Mouse (Mus musculus): ENCODE results near the gene Ctc1. TPM values are rescaled to one million over a fixed set of nuclear protein-coding genes. Genes with fewer than 3 reads are reported as not detected.

Ctc1 gene
- 18.1 and 20.4 TPM in 2 replicates for polyA plus RNA-seq (2012; rRNA removed)

DNA sequence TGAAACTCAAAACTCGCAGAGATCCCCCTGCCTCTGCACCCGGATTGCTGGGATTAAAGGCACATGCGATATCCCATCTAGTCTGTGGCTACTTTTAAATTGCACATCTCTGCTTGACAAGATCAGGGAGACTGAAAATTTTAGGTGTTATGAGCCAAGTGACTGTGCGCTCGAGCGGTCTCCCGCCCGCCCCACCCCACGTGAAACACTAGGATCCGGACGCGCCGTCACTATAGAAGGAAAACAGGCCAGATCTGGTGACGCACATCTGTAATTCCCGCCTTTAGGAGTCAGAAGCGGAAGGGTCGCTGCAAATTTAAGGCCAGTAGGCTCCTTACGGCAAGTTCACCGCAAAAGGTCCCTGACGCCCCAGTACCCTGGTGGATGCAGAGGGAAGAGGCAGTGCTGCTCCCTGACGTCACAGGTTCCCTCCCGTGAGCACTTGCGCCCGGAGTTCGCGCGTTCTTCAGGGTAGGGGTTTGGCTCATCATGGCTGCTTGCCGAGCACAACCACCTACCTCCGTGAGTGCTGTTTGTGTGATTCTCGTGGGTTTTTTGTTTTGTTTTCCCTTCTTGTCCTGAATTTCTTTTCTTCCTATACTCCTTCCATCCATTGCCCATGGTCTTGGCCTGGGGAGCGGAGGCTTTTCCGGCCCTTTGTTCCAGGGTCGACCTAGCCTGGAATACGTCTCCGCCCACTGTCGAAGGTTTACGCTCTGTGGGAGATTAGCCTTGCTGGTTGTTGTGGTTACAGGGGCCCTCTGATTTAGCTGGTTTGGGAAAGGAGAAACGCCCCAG is at the start of gene Ctc1:
Gene Ctc1, plus strand, starts transcription at position 268 of the 798 bp plus-strand sequence.

GRCm38 (mm10) chr11:68967337-68968282 is 48.1 kb upstream of the Ctc1 start, which contains the start of gene Slc25a35:
Gene Slc25a35 (plus strand): TSS chr11:68968131.

GRCm38 (mm10) chr11:68975085-68975484 is 40.6 kb upstream of the Ctc1 start, which contains the start of gene Rangrf:
Gene Rangrf (minus strand): TSS chr11:68975185.

GRCm38 (mm10) chr11:69008182-69009121 is 7.3 kb upstream of the Ctc1 start, which contains the start of gene Pfas:
Gene Pfas (minus strand): TSS chr11:69008460.

DNA sequence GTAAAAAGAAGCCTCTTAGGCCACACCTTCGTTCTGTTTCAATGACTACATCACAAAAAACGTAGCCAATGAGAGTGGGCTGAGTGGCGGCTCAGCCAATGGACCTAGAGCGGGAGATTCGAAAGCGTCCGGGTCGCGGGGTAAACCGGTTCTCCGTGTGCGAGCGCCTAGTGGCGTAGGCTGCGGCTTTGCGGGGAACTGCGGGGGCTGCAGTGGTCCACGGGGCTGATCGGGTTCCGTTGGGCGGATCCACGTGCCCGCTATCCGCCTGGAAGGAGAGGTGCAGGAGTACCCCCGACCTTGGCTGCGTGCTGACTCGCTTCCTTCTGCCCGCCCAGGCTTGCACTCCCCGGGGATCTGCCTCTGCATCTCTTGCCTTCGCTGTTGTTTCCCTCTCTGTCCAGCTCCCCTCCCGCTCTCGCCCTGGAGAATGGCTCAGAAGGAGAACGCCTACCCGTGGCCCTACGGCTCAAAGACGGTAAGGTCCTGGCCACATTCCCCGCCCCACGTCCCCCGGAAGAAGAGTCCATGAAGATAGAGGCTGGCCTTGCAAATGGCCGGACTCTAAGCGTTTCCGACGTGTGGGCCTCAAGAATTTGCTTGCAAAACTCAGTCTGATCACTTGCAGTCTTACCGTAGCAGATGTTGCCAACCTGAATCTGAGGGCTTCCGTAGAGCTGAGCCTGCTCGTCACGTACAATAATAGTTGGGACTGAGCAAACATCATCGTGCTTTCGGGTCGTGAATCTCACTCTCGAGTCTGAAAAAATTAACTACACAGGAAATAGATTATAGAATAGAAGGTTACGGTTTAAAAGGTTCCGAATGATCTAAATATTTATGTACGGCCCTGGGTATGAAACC is 30.1 kb downstream of the Ctc1 start, which contains the start of gene Aurkb:
Gene Aurkb, plus strand, starts transcription at position 117 of the 864 bp plus-strand sequence.

GRCm38 (mm10) chr11:69059357-69059974 is 43.8 kb downstream of the Ctc1 start, which contains the start of gene Borcs6:
Gene Borcs6 (plus strand): TSS chr11:69059717.

GRCm38 (mm10) chr11:69070590-69071222 is 55.0 kb downstream of the Ctc1 start, which contains the start of gene Tmem107:
Gene Tmem107 (plus strand): TSS chr11:69070806.

Other genes with a start within 250 kb of the Ctc1 start
- gene Ndel1, start 144.1 kb upstream of the Ctc1 start, polyA plus RNA-seq (2012; rRNA removed), result 21.0 and 23.7 TPM in 2 replicates
- 0.06 and 0.11 TPM in 2 replicates for gene Rnf222, start 127.4 kb upstream of the Ctc1 start, polyA plus RNA-seq (2012; rRNA removed)
- 1,921 and 1,984 TPM in 2 replicates for gene Rpl26, start 114.3 kb upstream of the Ctc1 start, polyA plus RNA-seq (2012; rRNA removed)
- gene Odf4, start 88.8 kb upstream of the Ctc1 start, polyA plus RNA-seq (2012; rRNA removed), result not detected in 2 replicates
- gene Arhgef15, start 58.4 kb upstream of the Ctc1 start, polyA plus RNA-seq (2012; rRNA removed), result 1.2 and 1.5 TPM in 2 replicates
- gene Slc25a35, start 47.8 kb upstream of the Ctc1 start, polyA plus RNA-seq (2012; rRNA removed), result 0.42 and 0.44 TPM in 2 replicates
- 21.1 and 24.1 TPM in 2 replicates for gene Rangrf, start 40.7 kb upstream of the Ctc1 start, polyA plus RNA-seq (2012; rRNA removed)
- 10.1 and 13.1 TPM in 2 replicates for gene Pfas, start 7.5 kb upstream of the Ctc1 start, polyA plus RNA-seq (2012; rRNA removed)
- 73.3 and 80.7 TPM in 2 replicates for gene Aurkb, start 29.7 kb downstream of the Ctc1 start, polyA plus RNA-seq (2012; rRNA removed)
- 3.3 and 3.5 TPM in 2 replicates for gene Borcs6, start 43.8 kb downstream of the Ctc1 start, polyA plus RNA-seq (2012; rRNA removed)
- gene Tmem107, start 54.9 kb downstream of the Ctc1 start, polyA plus RNA-seq (2012; rRNA removed), result 11.6 and 12.9 TPM in 2 replicates
- 19.1 and 24.8 TPM in 2 replicates for gene Vamp2, start 72.6 kb downstream of the Ctc1 start, polyA plus RNA-seq (2012; rRNA removed)
- 1.5 and 1.9 TPM in 2 replicates for gene Per1, start 79.3 kb downstream of the Ctc1 start, polyA plus RNA-seq (2012; rRNA removed)
- 0.09 and 0.10 TPM in 2 replicates for gene Hes7, start 104.5 kb downstream of the Ctc1 start, polyA plus RNA-seq (2012; rRNA removed)
- gene 9130213A22Rik, start 106.7 kb downstream of the Ctc1 start, polyA plus RNA-seq (2012; rRNA removed), result 0.03 and 0.07 TPM in 2 replicates
- 0.05 and 0.08 TPM in 2 replicates for gene Aloxe3, start 110.0 kb downstream of the Ctc1 start, polyA plus RNA-seq (2012; rRNA removed)
- gene Alox12b, start 141.1 kb downstream of the Ctc1 start, polyA plus RNA-seq (2012; rRNA removed), result not detected in 2 replicates
- 0.01 TPM in 2 replicates for gene Alox8, start 181.9 kb downstream of the Ctc1 start, polyA plus RNA-seq (2012; rRNA removed)
- under 0.01 TPM in 1 of 2 replicates, not detected in the other for gene Gucy2e, start 221.1 kb downstream of the Ctc1 start, polyA plus RNA-seq (2012; rRNA removed)